Mouse (Mus musculus) C2C12 (cell line): ENCODE measurements at regions not wholly inside any gene's neighbourhood (a gene's known extent, or its start where the extent isn't known, plus 50 kb on each side); places are given as distances from the start of the nearest gene placed in this dataset.

ENCODE experiments used
- CEBPB ChIP-seq: IDR thresholded peaks from one replicate; pipeline ENCODE4 v1.6.1; 2011; ENCODE audit warnings: low read depth, mild to moderate bottlenecking, control low read depth, moderate library complexity
- CTCF ChIP-seq: IDR thresholded peaks from one replicate; pipeline ENCODE4 v1.5.1; 2011; ENCODE audit not compliant: control insufficient read depth, insufficient read depth, insufficient read length
- MYOD1 ChIP-seq: IDR thresholded peaks from one replicate; pipeline ENCODE4 v1.6.1; 2011; ENCODE audit warnings: low read depth; ENCODE audit not compliant: control insufficient read depth, insufficient read length
- USF1 ChIP-seq: IDR thresholded peaks from one replicate; pipeline ENCODE4 v1.6.1; 2011; ENCODE audit warnings: low read depth, mild to moderate bottlenecking, control low read depth, moderate library complexity

DNA sequence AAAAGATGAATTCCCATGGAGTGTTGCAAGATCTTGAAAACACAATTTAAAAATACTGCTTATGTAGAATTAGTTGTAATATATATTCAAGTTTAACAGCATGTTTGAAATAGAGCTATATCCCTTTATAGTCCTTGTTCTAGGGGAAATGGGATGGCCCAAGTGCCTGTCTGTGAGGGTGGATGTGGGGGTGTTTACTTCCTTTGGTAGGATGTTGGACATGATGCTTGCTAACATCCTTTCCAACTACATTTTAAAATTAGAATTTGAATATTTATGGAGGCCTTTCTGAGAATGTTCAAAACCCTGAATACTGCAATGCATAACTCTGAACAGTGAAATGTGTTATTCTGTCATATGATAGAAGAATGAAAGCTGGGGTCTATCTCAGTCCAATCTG is 903.6 kb downstream of the Gm9195 start:
- TF ChIP-seq CTCF, result no peak
- TF ChIP-seq MYOD1, result no peak
- TF ChIP-seq CEBPB, result no peak
- no peak for TF ChIP-seq USF1
